19 mouse cellular contexts compared by ENCODE assay signal in the genomic region with DNA sequence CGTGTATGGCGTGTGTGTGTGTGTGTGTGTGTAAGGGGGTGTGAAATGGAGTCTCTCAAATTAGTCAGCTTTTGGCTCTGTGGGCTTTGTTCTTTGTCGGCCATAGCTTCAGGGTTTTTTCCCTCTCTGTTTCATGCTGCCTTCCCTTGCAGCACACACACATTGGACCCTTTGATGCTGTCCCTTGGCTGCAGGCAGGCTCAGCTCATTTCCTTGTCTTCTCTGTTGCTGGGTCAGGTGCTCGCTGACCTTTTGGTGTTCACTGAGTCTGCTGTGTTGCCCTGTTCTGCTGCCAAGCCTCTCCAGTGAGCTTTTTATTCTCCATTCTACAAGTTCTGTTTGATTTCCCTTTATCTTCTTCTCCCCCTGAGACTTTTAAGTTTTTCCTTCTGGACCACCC. TPM values are rescaled to one million over a fixed set of nuclear protein-coding genes. Genes with fewer than 3 reads are reported as not detected.
A peak's percentile ranks its signal among the peaks of the same experiment; 100 is the strongest.
DNase-seq lines count a peak whose midpoint lies in the region; ATAC-seq and TF ChIP-seq lines count a peak whose summit lies in the region.
"Had no signal": no experiment of that assay in that cellular context is flagged by ENCODE, and none has a peak within 500 bp of the region (broad histone marks: within the 10 kb centered on the region; RNA-seq: fewer than 3 reads in every experiment).

No protein-coding gene starts in this region.

- no peaks in the 10 kb centered on the region for H3K9me3 ChIP-seq in forebrain, embryonic 13.5 days (replicated peaks)
- no peaks in the 10 kb centered on the region for H3K9me3 ChIP-seq in forebrain, embryonic 11.5 days (ENCODE audit: control insufficient read depth, low read length)
- no peaks in the 10 kb centered on the region for H3K9me3 ChIP-seq in lung, embryonic 14.5 days (ENCODE audit: low read depth, low read length)
- H3K9me3 ChIP-seq in forebrain, postnatal 0 days (ENCODE audit: low read length): no peaks in the 10 kb centered on the region
- H3K9me3 ChIP-seq: embryonic facial prominence, embryonic 13.5 days; liver, embryonic 13.5 days; neural tube, embryonic 12.5 days had no signal

- peaks cover 20% of the 10 kb centered on the region for H3K4me1 ChIP-seq in forebrain, embryonic 13.5 days
- H3K4me1 ChIP-seq in forebrain, embryonic 11.5 days (replicated peaks; ENCODE audit: control insufficient read depth, insufficient read depth, low read length): peaks cover 6% of the 10 kb centered on the region; the same call in 1 of the 2 replicates
- H3K4me1 ChIP-seq in lung, embryonic 14.5 days (ENCODE audit: insufficient read depth): no peaks in the 10 kb centered on the region; the same call in 1 of the 2 replicates
- H3K4me1 ChIP-seq in forebrain, postnatal 0 days (ENCODE audit: insufficient read depth): no peaks in the 10 kb centered on the region

- H3K9ac ChIP-seq in forebrain, embryonic 13.5 days: peak overlapping the region; percentile 18; the same call in 1 of the 2 replicates
- H3K9ac ChIP-seq in forebrain, embryonic 11.5 days (ENCODE audit: low read length): no peak overlapping the region; the same call in 1 of the 2 replicates
- H3K9ac ChIP-seq in lung, embryonic 14.5 days: no peak overlapping the region
- H3K9ac ChIP-seq in forebrain, postnatal 0 days: no peak overlapping the region
- H3K9ac ChIP-seq: embryonic facial prominence, embryonic 13.5 days; liver, embryonic 13.5 days; neural tube, embryonic 12.5 days had no signal

- no peaks in the 10 kb centered on the region for H3K36me3 ChIP-seq in forebrain, embryonic 13.5 days (ENCODE audit: poor library complexity, severe bottlenecking)
- H3K36me3 ChIP-seq in forebrain, embryonic 11.5 days (ENCODE audit: control insufficient read depth, insufficient read depth, low read length): no peaks in the 10 kb centered on the region
- no peaks in the 10 kb centered on the region for H3K36me3 ChIP-seq in lung, embryonic 14.5 days (ENCODE audit: insufficient read depth)
- H3K36me3 ChIP-seq in forebrain, postnatal 0 days (ENCODE audit: insufficient read depth): no peaks in the 10 kb centered on the region
- H3K36me3 ChIP-seq: embryonic facial prominence, embryonic 13.5 days; liver, embryonic 13.5 days; neural tube, embryonic 12.5 days had no signal

- 26% methylated on average over 4 of the region's 4 CpGs for WGBS in forebrain, embryonic 13.5 days
- 41% methylated on average over 4 of the region's 4 CpGs for WGBS in forebrain, embryonic 11.5 days
- WGBS in lung, embryonic 14.5 days: 56% methylated on average over 4 of the region's 4 CpGs
- 23% methylated on average over 4 of the region's 4 CpGs for WGBS in forebrain, postnatal 0 days

- no peak for DNase-seq in forebrain, embryonic 11.5 days (ENCODE audit: low spot score)
- DNase-seq in lung, embryonic 14.5 days: peak; percentile 40
- DNase-seq in lung, postnatal 14 days: no peak
- peak; percentile 50 for DNase-seq in embryo, embryonic 10.5 days (ENCODE audit: low spot score)
- no peak for DNase-seq in forebrain, postnatal 0 days
- no peak for DNase-seq in neural tube, embryonic 10.5 days (ENCODE audit: extremely low spot score, low spot score)
- no peak for DNase-seq in gastrocnemius, adult 8-10 months (ENCODE audit: low spot score in 2 of 2)
- DNase-seq: cerebellum, adult 18-20 months; gastrocnemius, postnatal 25 days; kidney, adult 9 months; left cerebral cortex, postnatal 4 days; liver, embryonic 13.5 days; right cerebral cortex, postnatal 25 days; thymus, adult 2 months had no signal

- no peaks in the 10 kb centered on the region for H3K27me3 ChIP-seq in forebrain, embryonic 13.5 days
- no peaks in the 10 kb centered on the region for H3K27me3 ChIP-seq in forebrain, embryonic 11.5 days (ENCODE audit: control insufficient read depth, insufficient read depth, low read length)
- peaks cover 8% of the 10 kb centered on the region; the same call in 1 of the 2 replicates for H3K27me3 ChIP-seq in lung, embryonic 14.5 days (ENCODE audit: insufficient read depth, low read length)
- H3K27me3 ChIP-seq in forebrain, postnatal 0 days (ENCODE audit: insufficient read depth, low read length): no peaks in the 10 kb centered on the region
- H3K27me3 ChIP-seq: neural tube, embryonic 12.5 days had no signal

- no peak for TF ChIP-seq CTCF in lung, embryonic 14.5 days (IDR thresholded peaks at IDR 0.05; ENCODE audit: low read depth)
- TF ChIP-seq CTCF in forebrain, postnatal 0 days (IDR thresholded peaks at IDR 0.05; ENCODE audit: low read depth): no peak

- H3K4me2 ChIP-seq in forebrain, embryonic 13.5 days: no peak overlapping the region
- no peak overlapping the region for H3K4me2 ChIP-seq in forebrain, embryonic 11.5 days (ENCODE audit: low read depth, low read length, severe bottlenecking)
- no peak overlapping the region for H3K4me2 ChIP-seq in lung, embryonic 14.5 days
- H3K4me2 ChIP-seq in forebrain, postnatal 0 days (ENCODE audit: low read depth): no peak overlapping the region
- H3K4me2 ChIP-seq: embryonic facial prominence, embryonic 13.5 days; liver, embryonic 13.5 days; neural tube, embryonic 12.5 days had no signal

- no peak overlapping the region; the same call in 1 of the 2 replicates for H3K27ac ChIP-seq in forebrain, embryonic 13.5 days
- H3K27ac ChIP-seq in forebrain, embryonic 11.5 days (ENCODE audit: low read depth, low read length): no peak overlapping the region; the same call in 1 of the 2 replicates
- H3K27ac ChIP-seq in lung, embryonic 14.5 days (ENCODE audit: low read depth): no peak overlapping the region
- no peak overlapping the region for H3K27ac ChIP-seq in forebrain, postnatal 0 days (ENCODE audit: low read depth, low read length)
- H3K27ac ChIP-seq: embryonic facial prominence, embryonic 13.5 days; liver, embryonic 13.5 days; neural tube, embryonic 12.5 days had no signal

- H3K4me3 ChIP-seq in forebrain, embryonic 13.5 days: no peak overlapping the region
- no peak overlapping the region for H3K4me3 ChIP-seq in forebrain, embryonic 11.5 days (ENCODE audit: low read depth, low read length)
- H3K4me3 ChIP-seq in lung, embryonic 14.5 days (ENCODE audit: low read depth, low read length): no peak overlapping the region
- no peak overlapping the region for H3K4me3 ChIP-seq in forebrain, postnatal 0 days (ENCODE audit: low read depth, low read length)
- H3K4me3 ChIP-seq: embryonic facial prominence, embryonic 13.5 days; liver, embryonic 13.5 days; neural tube, embryonic 12.5 days had no signal

- ATAC-seq in forebrain, embryonic 13.5 days: 0 out of 2 replicates have a peak, but pooled peaks have one; percentile 16
- ATAC-seq in forebrain, embryonic 11.5 days (replicated peaks; ENCODE audit: low FRiP score): no peak
- ATAC-seq in lung, embryonic 14.5 days (ENCODE audit: insufficient read depth): no peak
- ATAC-seq in forebrain, postnatal 0 days: peak; percentile 29; the same call in 1 of the 2 replicates

RNA-seq across cellular contexts. Expression of a gene that starts 15.6 kb away (rescaled TPM):
- 14.4 and 15.7 TPM in 2 replicates for polyA plus RNA-seq in forebrain, embryonic 13.5 days (2015; fragmentation: Nextera tagmentation; extraction: Ambion mirVana)
- polyA plus RNA-seq in forebrain, embryonic 11.5 days (2014; fragmentation: Nextera tagmentation; extraction: Ambion mirVana): 9.9 and 10.0 TPM in 2 replicates
- polyA plus RNA-seq in lung, embryonic 14.5 days (2014; fragmentation: Nextera tagmentation; extraction: Ambion mirVana): 7.1 and 8.0 TPM in 2 replicates
- 49.0 and 59.6 TPM in 2 replicates for total RNA-seq in forebrain, postnatal 0 days (2014; rRNA removed)
- polyA plus RNA-seq in forebrain, postnatal 0 days (2015; fragmentation: Nextera tagmentation; extraction: Ambion mirVana): 27.8 and 32.7 TPM in 2 replicates
- 10 to 100 TPM; 24.5 to 33.0 (median 25.0) TPM for total RNA-seq in gastrocnemius, adult 8-10 months (2022)

RNA-seq across cellular contexts. Expression of a gene that starts 28.3 kb away (rescaled TPM):
- polyA plus RNA-seq in forebrain, embryonic 13.5 days (2015; fragmentation: Nextera tagmentation; extraction: Ambion mirVana): 23.4 and 30.6 TPM in 2 replicates
- polyA plus RNA-seq in forebrain, embryonic 11.5 days (2014; fragmentation: Nextera tagmentation; extraction: Ambion mirVana): 29.4 and 29.9 TPM in 2 replicates
- polyA plus RNA-seq in lung, embryonic 14.5 days (2014; fragmentation: Nextera tagmentation; extraction: Ambion mirVana): 33.9 and 37.5 TPM in 2 replicates
- 24.8 and 37.6 TPM in 2 replicates for total RNA-seq in forebrain, postnatal 0 days (2014; rRNA removed)
- 19.2 and 25.3 TPM in 2 replicates for polyA plus RNA-seq in forebrain, postnatal 0 days (2015; fragmentation: Nextera tagmentation; extraction: Ambion mirVana)
- 10 to 100 TPM; 24.3 to 30.3 (median 27.0) TPM for total RNA-seq in gastrocnemius, adult 8-10 months (2022)

RNA-seq across cellular contexts. Expression of a gene that starts 47.7 kb away (rescaled TPM):
- polyA plus RNA-seq in forebrain, embryonic 13.5 days (2015; fragmentation: Nextera tagmentation; extraction: Ambion mirVana): 1.4 and 1.9 TPM in 2 replicates
- 2.0 and 2.1 TPM in 2 replicates for polyA plus RNA-seq in forebrain, embryonic 11.5 days (2014; fragmentation: Nextera tagmentation; extraction: Ambion mirVana)
- polyA plus RNA-seq in lung, embryonic 14.5 days (2014; fragmentation: Nextera tagmentation; extraction: Ambion mirVana): not detected in 2 replicates
- total RNA-seq in forebrain, postnatal 0 days (2014; rRNA removed): 1.2 and 2.1 TPM in 2 replicates
- 1.1 and 1.6 TPM in 2 replicates for polyA plus RNA-seq in forebrain, postnatal 0 days (2015; fragmentation: Nextera tagmentation; extraction: Ambion mirVana)
- not detected for total RNA-seq in gastrocnemius, adult 8-10 months (2022)
- total RNA-seq: gastrocnemius, postnatal 25 days; left cerebral cortex, postnatal 4 days had no signal
- polyA plus RNA-seq: C2C12; heart, embryonic 14.5 days; liver, embryonic 13.5 days had no signal

Comparison
In these comparisons a context has a peak if more than half of its experiments do, and no peak if none do; other contexts are left out.
1. ATAC-seq: peak in forebrain, embryonic 13.5 days (single experiment) and forebrain, postnatal 0 days (single experiment); none in forebrain, embryonic 11.5 days (single experiment) and lung, embryonic 14.5 days (single experiment).
2. DNase-seq: peak in lung, embryonic 14.5 days (single experiment) and embryo, embryonic 10.5 days (single experiment); none in forebrain, embryonic 11.5 days (single experiment), lung, postnatal 14 days (single experiment), forebrain, postnatal 0 days (single experiment), neural tube, embryonic 10.5 days (single experiment) and gastrocnemius, adult 8-10 months (0 of 2).